Mouse (Mus musculus) hindbrain, postnatal 0 days (tissue): ENCODE data around the gene Sympk. TPM values are rescaled to one million over a fixed set of nuclear protein-coding genes. Genes with fewer than 3 reads are reported as not detected.

ENCODE experiments used
- ATAC-seq: fragments of 200-750 bp; cut with Nextera tagmentation; 2 replicates; pipeline ENCODE4 v1.8.0; 2017; ENCODE audit warnings: mild to moderate bottlenecking, moderate TSS enrichment, moderate library complexity
- DNase-seq: peaks from one replicate; pipeline ENCODE4 v3.0.0-alpha.2; 2015; ENCODE audit warnings: low spot score
- H3K27ac ChIP-seq: fragments of 300-500 bp; sonication (generic); 2 replicates; pipeline ENCODE4 v1.5.1; 2014; ENCODE audit warnings: mild to moderate bottlenecking
- H3K27me3 ChIP-seq: fragments of 300-500 bp; sonication (generic); 2 replicates; pipeline ENCODE4 v1.6.1; 2014; ENCODE audit warnings: low read length, mixed read lengths; ENCODE audit not compliant: insufficient read depth
- H3K36me3 ChIP-seq: fragments of 300-500 bp; sonication (generic); 2 replicates; pipeline ENCODE4 v1.6.1; 2014; ENCODE audit warnings: low read length, mixed read lengths; ENCODE audit not compliant: insufficient read depth
- H3K4me1 ChIP-seq: fragments of 300-500 bp; sonication (generic); 2 replicates; pipeline ENCODE4 v1.6.1; 2014; ENCODE audit warnings: antibody characterized with exemption, low read length, mixed read lengths; ENCODE audit not compliant: insufficient read depth
- H3K4me2 ChIP-seq: fragments of 300-500 bp; sonication (generic); 2 replicates; pipeline ENCODE4 v1.6.1; 2014; ENCODE audit warnings: low read depth, mild to moderate bottlenecking, low read length, moderate library complexity, mixed read lengths
- H3K4me3 ChIP-seq: fragments of 300-500 bp; sonication (generic); 2 replicates; pipeline ENCODE4 v1.5.1; 2014; ENCODE audit warnings: low read length
- H3K9ac ChIP-seq: fragments of 300-500 bp; sonication (generic); replicated peaks from 2 replicates; pipeline ENCODE4 v1.6.1; 2014; ENCODE audit warnings: mild to moderate bottlenecking, low read length, moderate library complexity, mixed read lengths
- H3K9me3 ChIP-seq: fragments of 300-500 bp; sonication (generic); 2 replicates; pipeline ENCODE4 v1.6.1; 2016; ENCODE audit warnings: low read length, mixed read lengths
- CTCF ChIP-seq: IDR thresholded peaks from 2 replicates; pipeline ENCODE4 v1.5.1; 2016; ENCODE audit warnings: antibody characterized with exemption, control low read depth, low read depth
- WGBS: fragments of 180-500 bp; shearing (Covaris S2); extraction: QIAGEN DNeasy Blood & Tissue Kit; methylation state at CpG from one replicate; pipeline ENCODE4 v1.1.7; 2014; 5-methylcytosine and 5-hydroxymethylcytosine counted together
- microRNA-seq, 2 experiments: library from miRNA; unstranded; fragments of <30 nt; microRNA quantifications; one replicate each; pipeline ENCODE4; 2016
- polyA plus RNA-seq: library from polyadenylated mRNA; unstranded; fragments of >200 nt; fragmentation: Nextera tagmentation; extraction: Ambion mirVana; gene quantifications from 2 replicates; pipeline ENCODE4 v1.2.1, GENCODE M21; 2015
- total RNA-seq: library from RNA; depleted of rRNA; stranded (reverse); fragments of >200 nt; gene quantifications from 2 replicates; pipeline ENCODE4 v1.2.3, GENCODE M21; 2014; rRNA removed

The Sympk gene
- total and polyA plus RNA-seq, 2 experiments from 2014 or later, result 19.2 to 85.4 TPM

- no peak overlapping the region for H3K4me2 ChIP-seq
- H3K9ac ChIP-seq, result no peak overlapping the region
- H3K36me3 ChIP-seq, result no peaks in the 10 kb centered on the region
- DNase-seq (no peak), ATAC-seq (no peak)
- no peak for TF ChIP-seq CTCF
- no peak overlapping the region for H3K27ac ChIP-seq
- no peak overlapping the region for H3K4me3 ChIP-seq
- H3K9me3 ChIP-seq, result peaks cover 3% of the 10 kb centered on the region; the same call in 1 of the 2 replicates
- no peaks in the 10 kb centered on the region for H3K27me3 ChIP-seq
- H3K4me1 ChIP-seq, result no peaks in the 10 kb centered on the region
- WGBS, result 90% methylated on average over 1 of the region's 1 CpGs
Observed at GRCm38 (mm10) chr7:19100290-19100689, 76.1 kb downstream of the Sympk start.

- no peaks in the 10 kb centered on the region for H3K27me3 ChIP-seq
- no peaks in the 10 kb centered on the region for H3K4me1 ChIP-seq
- no peak overlapping the region for H3K27ac ChIP-seq
- H3K4me3 ChIP-seq, result no peak overlapping the region
- no peaks in the 10 kb centered on the region for H3K36me3 ChIP-seq
- TF ChIP-seq CTCF, result no peak
- peaks cover 3% of the 10 kb centered on the region; the same call in 1 of the 2 replicates for H3K9me3 ChIP-seq
- H3K4me2 ChIP-seq, result no peak overlapping the region
- ATAC-seq (no peak), DNase-seq (no peak)
- no peak overlapping the region for H3K9ac ChIP-seq
Observed at GRCm38 (mm10) chr7:19103741-19104140, 79.6 kb downstream of the Sympk start.

Small RNA genes lying within 50 kb of the gene (microRNA-seq; reads per million reads assigned to microRNA genes)
- gene Mir3100, result 0 to 0.72 reads per million in 2 experiments

Other genes with a start within 250 kb of the Sympk start
- not detected in 2 replicates for gene Psg19, start 225.9 kb upstream of the Sympk start, total RNA-seq
- not detected in 2 replicates for gene Psg19, start 225.9 kb upstream of the Sympk start, polyA plus RNA-seq
- gene Psg17, start 202.8 kb upstream of the Sympk start, total RNA-seq, result not detected in 2 replicates
- not detected in 2 replicates for gene Psg17, start 202.8 kb upstream of the Sympk start, polyA plus RNA-seq
- 1.1 and 1.5 TPM in 2 replicates for gene Mill2, start 184.4 kb upstream of the Sympk start, total RNA-seq
- gene Mill2, start 184.4 kb upstream of the Sympk start, polyA plus RNA-seq, result 0.72 and 0.79 TPM in 2 replicates
- 29.7 and 30.2 TPM in 2 replicates for gene Pglyrp1, start 153.0 kb upstream of the Sympk start, total RNA-seq
- 29.1 and 30.0 TPM in 2 replicates for gene Pglyrp1, start 153.0 kb upstream of the Sympk start, polyA plus RNA-seq
- 22.0 and 31.5 TPM in 2 replicates for gene Ccdc61, start 114.0 kb upstream of the Sympk start, total RNA-seq
- gene Ccdc61, start 114.0 kb upstream of the Sympk start, polyA plus RNA-seq, result 32.9 and 35.2 TPM in 2 replicates
- gene Nova2, start 98.5 kb upstream of the Sympk start, total RNA-seq, result 18.3 and 19.8 TPM in 2 replicates
- gene Nova2, start 98.5 kb upstream of the Sympk start, polyA plus RNA-seq, result 9.2 and 9.7 TPM in 2 replicates
- gene Nanos2, start 37.0 kb upstream of the Sympk start, total RNA-seq, result 1.3 and 2.6 TPM in 2 replicates
- gene Nanos2, start 37.0 kb upstream of the Sympk start, polyA plus RNA-seq, result 1.6 TPM in 2 replicates
- gene Mypop, start 33.1 kb upstream of the Sympk start, total RNA-seq, result 22.5 and 26.1 TPM in 2 replicates
- gene Mypop, start 33.1 kb upstream of the Sympk start, polyA plus RNA-seq, result 5.6 and 6.0 TPM in 2 replicates
- 128 and 140 TPM in 2 replicates for gene Irf2bp1, start 20.3 kb upstream of the Sympk start, total RNA-seq
- gene Irf2bp1, start 20.3 kb upstream of the Sympk start, polyA plus RNA-seq, result 20.0 and 22.4 TPM in 2 replicates
- gene Foxa3, start 839 bp upstream of the Sympk start, total RNA-seq, result not detected in 2 replicates
- gene Foxa3, start 839 bp upstream of the Sympk start, polyA plus RNA-seq, result not detected in 2 replicates
- gene Rsph6a, start 30.3 kb downstream of the Sympk start, total RNA-seq, result not detected in 2 replicates
- 0.19 and 0.44 TPM in 2 replicates for gene Rsph6a, start 30.3 kb downstream of the Sympk start, polyA plus RNA-seq
- gene Dmwd, start 51.9 kb downstream of the Sympk start, total RNA-seq, result 145 and 151 TPM in 2 replicates
- 28.9 and 30.9 TPM in 2 replicates for gene Dmwd, start 51.9 kb downstream of the Sympk start, polyA plus RNA-seq
- gene Dmpk, start 59.5 kb downstream of the Sympk start, total RNA-seq, result 19.5 and 27.8 TPM in 2 replicates
- 4.8 and 5.6 TPM in 2 replicates for gene Dmpk, start 59.5 kb downstream of the Sympk start, polyA plus RNA-seq
- 10.3 and 12.1 TPM in 2 replicates for gene Six5, start 70.2 kb downstream of the Sympk start, total RNA-seq
- gene Six5, start 70.2 kb downstream of the Sympk start, polyA plus RNA-seq, result 1.4 and 1.5 TPM in 2 replicates
- 4.6 and 6.3 TPM in 2 replicates for gene Gm4969, start 94.0 kb downstream of the Sympk start, total RNA-seq
- gene Gm4969, start 94.0 kb downstream of the Sympk start, polyA plus RNA-seq, result 7.7 and 7.9 TPM in 2 replicates
- gene Fbxo46, start 95.5 kb downstream of the Sympk start, total RNA-seq, result 19.6 and 23.8 TPM in 2 replicates
- 7.7 and 9.0 TPM in 2 replicates for gene Fbxo46, start 95.5 kb downstream of the Sympk start, polyA plus RNA-seq
- gene Qpctl, start 124.9 kb downstream of the Sympk start, total RNA-seq, result 17.3 and 18.3 TPM in 2 replicates
- 24.7 and 25.5 TPM in 2 replicates for gene Qpctl, start 124.9 kb downstream of the Sympk start, polyA plus RNA-seq
- gene Snrpd2, start 125.3 kb downstream of the Sympk start, total RNA-seq, result 34.1 and 42.9 TPM in 2 replicates
- 114 and 118 TPM in 2 replicates for gene Snrpd2, start 125.3 kb downstream of the Sympk start, polyA plus RNA-seq
- 2.0 and 3.0 TPM in 2 replicates for gene Gipr, start 141.8 kb downstream of the Sympk start, total RNA-seq
- 0.85 and 1.3 TPM in 2 replicates for gene Gipr, start 141.8 kb downstream of the Sympk start, polyA plus RNA-seq
- gene Eml2, start 152.0 kb downstream of the Sympk start, total RNA-seq, result 88.2 and 103 TPM in 2 replicates
- 15.0 and 18.9 TPM in 2 replicates for gene Eml2, start 152.0 kb downstream of the Sympk start, polyA plus RNA-seq
- gene Gpr4, start 188.2 kb downstream of the Sympk start, total RNA-seq, result 3.8 and 4.5 TPM in 2 replicates
- gene Gpr4, start 188.2 kb downstream of the Sympk start, polyA plus RNA-seq, result 4.1 and 4.4 TPM in 2 replicates
- gene Opa3, start 204.0 kb downstream of the Sympk start, total RNA-seq, result 44.2 and 47.7 TPM in 2 replicates
- 34.6 and 37.1 TPM in 2 replicates for gene Opa3, start 204.0 kb downstream of the Sympk start, polyA plus RNA-seq
- gene Vasp, start 247.4 kb downstream of the Sympk start, total RNA-seq, result 62.6 and 68.3 TPM in 2 replicates
- gene Vasp, start 247.4 kb downstream of the Sympk start, polyA plus RNA-seq, result 35.5 and 37.0 TPM in 2 replicates